Mouse (Mus musculus): ENCODE measurements around the gene Plekhh1. TPM values are rescaled to one million over a fixed set of nuclear protein-coding genes. Genes with fewer than 3 reads are reported as not detected.

Plekhh1 gene
- polyA plus RNA-seq, 1 experiment: 1.1 TPM

DNA sequence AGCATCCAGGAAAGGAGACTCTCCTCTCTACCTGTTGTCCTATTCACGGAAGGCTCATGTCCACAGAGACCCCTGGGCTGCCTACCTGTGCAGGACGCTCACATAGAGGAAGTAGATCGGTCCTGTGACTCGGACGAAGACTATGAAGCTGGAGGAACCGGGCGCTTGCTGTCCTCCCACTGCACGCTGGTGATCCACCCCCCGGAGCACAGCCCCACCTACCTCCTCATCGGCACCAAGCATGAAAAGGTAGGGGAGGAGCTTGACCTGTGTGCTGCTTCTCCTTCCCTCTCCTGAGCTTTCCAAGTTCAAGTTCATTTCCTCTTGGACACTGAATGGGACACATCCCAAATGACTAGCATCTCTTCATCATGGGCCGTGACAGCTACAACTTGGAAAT is 39.3 kb downstream of the Plekhh1 start:
- WGBS: 87% methylated on average over 11 of the region's 11 CpGs
- Histone ChIP-seq H3K4me1 (ENCODE audit: control insufficient read depth, insufficient read depth, low read length) (peaks cover 3% of the 10 kb centered on the region; the same call in 1 of the 2 replicates), H3K27ac (ENCODE audit: control insufficient read depth, insufficient read depth, low read depth, low read length, poor library complexity) (no peak overlapping the region), H3K4me3 (replicated peaks; ENCODE audit: control insufficient read depth, low read depth, low read length) (no peak overlapping the region)
- TF ChIP-seq CTCF (IDR thresholded peaks at IDR 0.05; ENCODE audit: control insufficient read depth, insufficient read depth, low read length): no peak
- TF ChIP-seq POLR2A (IDR thresholded peaks at IDR 0.05; ENCODE audit: borderline replicate concordance, control insufficient read depth, low read depth, low read length): no peak

GRCm38 (mm10) chr12:79069187-79069608 is 40.2 kb downstream of the Plekhh1 start:
- 93% methylated on average over 6 of the region's 6 CpGs for WGBS
- TF ChIP-seq CTCF (IDR thresholded peaks at IDR 0.05; ENCODE audit: control insufficient read depth, insufficient read depth, low read length): no peak
- no peak for TF ChIP-seq POLR2A (IDR thresholded peaks at IDR 0.05; ENCODE audit: borderline replicate concordance, control insufficient read depth, low read depth, low read length)
- H3K4me1 ChIP-seq (ENCODE audit: control insufficient read depth, insufficient read depth, low read length): peaks cover 3% of the 10 kb centered on the region; the same call in 1 of the 2 replicates

GRCm38 (mm10) chr12:79069916-79070315 is 41.0 kb downstream of the Plekhh1 start:
- H3K4me1 ChIP-seq (ENCODE audit: control insufficient read depth, insufficient read depth, low read length): peaks cover 3% of the 10 kb centered on the region; the same call in 1 of the 2 replicates
- TF ChIP-seq CTCF (IDR thresholded peaks at IDR 0.05; ENCODE audit: control insufficient read depth, insufficient read depth, low read length): no peak
- TF ChIP-seq POLR2A (IDR thresholded peaks at IDR 0.05; ENCODE audit: borderline replicate concordance, control insufficient read depth, low read depth, low read length): no peak
- no peak overlapping the region for H3K27ac ChIP-seq (ENCODE audit: control insufficient read depth, insufficient read depth, low read depth, low read length, poor library complexity)
- 37% methylated on average over 6 of the region's 6 CpGs for WGBS
- H3K4me3 ChIP-seq (replicated peaks; ENCODE audit: control insufficient read depth, low read depth, low read length): no peak overlapping the region

More at GRCm38 (mm10) chr12:79069187-79069608, 40.2 kb downstream of the Plekhh1 start:
- no peak overlapping the region for H3K4me3 ChIP-seq (replicated peaks; ENCODE audit: control insufficient read depth, low read depth, low read length)
- H3K27ac ChIP-seq (ENCODE audit: control insufficient read depth, insufficient read depth, low read depth, low read length, poor library complexity): no peak overlapping the region

DNA sequence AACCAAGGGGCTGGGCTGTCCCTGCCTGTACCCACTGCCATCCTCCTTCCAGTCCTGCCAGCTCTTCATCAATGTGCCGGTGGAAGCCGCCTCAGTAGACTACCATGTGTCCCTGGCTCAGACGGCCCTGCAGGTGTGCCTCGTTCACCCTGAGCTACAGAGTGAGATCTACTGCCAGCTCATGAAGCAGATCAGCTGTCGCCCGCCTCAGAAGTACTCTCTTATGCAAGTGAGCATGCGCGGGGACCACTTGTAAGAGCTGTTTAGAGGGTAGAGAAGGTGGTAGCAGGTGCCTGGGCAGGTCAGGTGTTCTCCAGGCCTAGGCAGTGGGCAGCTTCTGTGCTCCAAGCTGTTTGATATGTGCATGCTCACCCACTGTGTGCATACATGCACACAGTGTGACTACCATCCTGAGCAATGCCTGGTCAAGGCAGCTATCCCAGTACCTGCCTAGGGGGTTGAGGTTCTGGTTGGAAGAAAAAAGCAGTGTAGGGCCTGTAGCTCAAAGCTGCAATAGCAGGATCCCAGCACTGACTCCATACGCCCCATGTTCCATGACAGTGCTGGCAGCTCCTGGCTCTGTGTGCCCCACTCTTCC is 41.9 kb downstream of the Plekhh1 start:
- 84% methylated on average over 9 of the region's 9 CpGs for WGBS
- no peak overlapping the region for H3K4me3 ChIP-seq (replicated peaks; ENCODE audit: control insufficient read depth, low read depth, low read length)
- H3K27ac ChIP-seq (ENCODE audit: control insufficient read depth, insufficient read depth, low read depth, low read length, poor library complexity): no peak overlapping the region
- peaks cover 3% of the 10 kb centered on the region; the same call in 1 of the 2 replicates for H3K4me1 ChIP-seq (ENCODE audit: control insufficient read depth, insufficient read depth, low read length)
- no peak for TF ChIP-seq POLR2A (IDR thresholded peaks at IDR 0.05; ENCODE audit: borderline replicate concordance, control insufficient read depth, low read depth, low read length)
- TF ChIP-seq CTCF (IDR thresholded peaks at IDR 0.05; ENCODE audit: control insufficient read depth, insufficient read depth, low read length): no peak

DNA sequence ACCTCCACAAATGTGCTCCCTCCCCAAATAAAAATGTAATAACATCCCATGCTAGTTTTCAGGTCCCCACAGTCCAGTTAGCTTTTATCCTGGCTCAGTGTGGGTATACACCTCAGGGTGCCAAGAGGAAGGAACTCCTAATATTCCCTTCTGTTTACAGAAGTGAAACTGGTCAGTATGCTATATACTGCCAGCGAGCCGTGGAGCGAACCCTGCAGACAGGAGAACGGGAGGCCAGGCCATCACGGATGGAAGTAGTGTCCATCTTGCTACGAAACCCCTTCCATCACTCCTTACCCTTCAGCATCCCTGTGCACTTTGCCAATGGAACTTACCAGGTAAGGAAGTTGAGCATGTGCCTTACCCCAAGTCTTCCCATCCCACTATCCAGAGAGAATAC is 43.6 kb downstream of the Plekhh1 start:
- TF ChIP-seq CTCF (IDR thresholded peaks at IDR 0.05; ENCODE audit: control insufficient read depth, insufficient read depth, low read length) (no peak), POLR2A (IDR thresholded peaks at IDR 0.05; ENCODE audit: borderline replicate concordance, control insufficient read depth, low read depth, low read length) (no peak)
- Histone ChIP-seq H3K27ac (ENCODE audit: control insufficient read depth, insufficient read depth, low read depth, low read length, poor library complexity) (no peak overlapping the region), H3K4me1 (ENCODE audit: control insufficient read depth, insufficient read depth, low read length) (peaks cover 3% of the 10 kb centered on the region; the same call in 1 of the 2 replicates), H3K4me3 (replicated peaks; ENCODE audit: control insufficient read depth, low read depth, low read length) (no peak overlapping the region)
- WGBS: 71% methylated on average over 6 of the region's 6 CpGs

GRCm38 (mm10) chr12:79073362-79073761 is 44.4 kb downstream of the Plekhh1 start:
- no peak overlapping the region for H3K4me3 ChIP-seq (replicated peaks; ENCODE audit: control insufficient read depth, low read depth, low read length)
- no peak overlapping the region for H3K27ac ChIP-seq (ENCODE audit: control insufficient read depth, insufficient read depth, low read depth, low read length, poor library complexity)
- peaks cover 3% of the 10 kb centered on the region; the same call in 1 of the 2 replicates for H3K4me1 ChIP-seq (ENCODE audit: control insufficient read depth, insufficient read depth, low read length)
- 81% methylated on average over 6 of the region's 6 CpGs for WGBS
- no peak for TF ChIP-seq POLR2A (IDR thresholded peaks at IDR 0.05; ENCODE audit: borderline replicate concordance, control insufficient read depth, low read depth, low read length)
- TF ChIP-seq CTCF (IDR thresholded peaks at IDR 0.05; ENCODE audit: control insufficient read depth, insufficient read depth, low read length): no peak

GRCm38 (mm10) chr12:79089182-79089812 is 60.3 kb downstream of the Plekhh1 start, which contains the start of gene Pigh:
TSS of gene Pigh (minus strand) at chr12:79089651.
- 0 out of 2 replicates have a peak, but pooled peaks have one; percentile 3 for TF ChIP-seq CTCF (IDR thresholded peaks at IDR 0.05; ENCODE audit: control insufficient read depth, insufficient read depth, low read length)
- TF ChIP-seq POLR2A (IDR thresholded peaks at IDR 0.05; ENCODE audit: borderline replicate concordance, control insufficient read depth, low read depth, low read length): peak; percentile 80; the same call in 1 of the 2 replicates
- Histone ChIP-seq H3K27ac (ENCODE audit: control insufficient read depth, insufficient read depth, low read depth, low read length, poor library complexity) (peak within 1 kb of the TSS; percentile 30; the same call in 1 of the 2 replicates), H3K4me1 (ENCODE audit: control insufficient read depth, insufficient read depth, low read length) (peaks cover 2% of the 10 kb centered on the region), H3K4me3 (replicated peaks; ENCODE audit: control insufficient read depth, low read depth, low read length) (peak within 1 kb of the TSS; percentile 83)
- WGBS: under 1% methylated on average over 50 of the region's 53 CpGs

DNA sequence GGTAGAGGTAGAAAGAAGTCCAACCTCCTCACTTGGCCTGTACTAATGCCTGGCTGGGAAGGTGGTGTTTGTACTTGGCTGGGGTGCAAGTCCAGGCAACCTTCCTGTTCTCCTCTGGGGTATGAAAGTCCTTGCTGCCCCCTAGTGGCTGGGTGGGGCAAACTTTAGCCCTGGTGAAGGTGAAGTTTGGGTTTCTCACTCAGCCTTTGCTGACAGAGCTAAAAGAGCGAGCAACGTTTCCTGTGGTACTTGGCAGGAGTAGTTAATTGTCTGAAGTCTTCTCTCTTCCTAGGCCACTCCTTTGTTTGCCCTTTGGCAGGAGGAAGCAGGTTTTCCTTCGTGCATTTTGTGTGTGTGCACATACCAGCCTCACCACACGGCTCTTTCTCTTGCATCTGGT is 63.6 kb downstream of the Plekhh1 start:
- no peak overlapping the region for H3K4me3 ChIP-seq (replicated peaks; ENCODE audit: control insufficient read depth, low read depth, low read length)
- TF ChIP-seq POLR2A (IDR thresholded peaks at IDR 0.05; ENCODE audit: borderline replicate concordance, control insufficient read depth, low read depth, low read length) (no peak), CTCF (IDR thresholded peaks at IDR 0.05; ENCODE audit: control insufficient read depth, insufficient read depth, low read length) (peak; percentile 89)
- no peak overlapping the region for H3K27ac ChIP-seq (ENCODE audit: control insufficient read depth, insufficient read depth, low read depth, low read length, poor library complexity)
- whole genome bisulfite sequencing: 8% methylated on average over 4 of the region's 4 CpGs
- peaks cover 2% of the 10 kb centered on the region for H3K4me1 ChIP-seq (ENCODE audit: control insufficient read depth, insufficient read depth, low read length)
